Mouse (Mus musculus): ENCODE results near the gene Acss2.

Gene Acss2

DNA sequence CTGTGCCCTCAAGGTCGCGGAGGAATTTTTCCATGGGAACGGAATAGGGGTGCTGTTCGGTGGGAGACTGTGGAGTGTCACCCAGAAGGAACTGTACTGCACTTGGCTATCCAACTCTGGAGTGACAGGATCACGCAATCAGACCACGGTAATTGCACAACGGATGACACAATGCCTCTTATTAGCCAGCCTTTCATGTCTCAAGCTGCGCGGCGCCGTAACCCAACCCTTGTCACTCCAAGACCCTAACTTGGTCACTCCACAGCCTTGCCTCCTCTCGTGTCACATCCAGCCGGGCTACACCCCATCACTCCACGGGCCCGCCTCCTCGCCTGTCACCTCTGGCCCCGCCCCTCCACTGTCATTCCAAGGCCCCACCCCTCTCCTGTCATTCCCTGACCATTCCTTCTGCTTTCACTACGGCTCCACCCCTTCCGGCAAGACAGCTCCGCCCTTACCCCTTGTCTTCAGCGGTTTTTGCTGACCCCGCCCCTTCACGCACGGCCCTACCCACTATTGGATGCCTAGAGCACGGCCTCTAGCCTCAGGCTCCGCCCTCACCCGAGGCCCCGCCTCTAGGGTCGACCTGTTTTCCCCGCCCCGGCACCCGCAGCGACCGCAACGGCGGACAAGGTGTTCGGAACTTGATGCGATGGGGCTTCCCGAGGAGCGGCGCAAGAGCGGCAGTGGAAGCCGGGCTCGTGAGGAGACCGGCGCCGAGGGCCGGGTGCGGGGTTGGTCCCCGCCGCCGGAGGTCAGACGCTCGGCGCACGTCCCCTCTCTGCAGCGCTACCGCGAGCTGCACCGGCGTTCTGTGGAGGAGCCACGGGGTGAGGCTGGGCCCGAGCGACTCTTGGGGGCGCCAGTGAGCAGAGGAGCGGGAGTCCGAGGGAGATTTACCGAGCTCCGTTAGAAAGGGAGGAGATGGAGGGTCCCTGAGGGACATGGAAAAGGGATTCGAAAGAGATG is at the start of gene Acss2, which contains the start of gene Ggt7:
Gene Acss2 (plus strand): TSS at position 494 of the 969 bp plus-strand sequence.
Gene Ggt7 (minus strand): TSS at position 783 of the 969 bp plus-strand sequence.
- DNase-seq (ENCODE audit: low spot score in 2 of 2), result peak; percentile 85 to 96

DNA sequence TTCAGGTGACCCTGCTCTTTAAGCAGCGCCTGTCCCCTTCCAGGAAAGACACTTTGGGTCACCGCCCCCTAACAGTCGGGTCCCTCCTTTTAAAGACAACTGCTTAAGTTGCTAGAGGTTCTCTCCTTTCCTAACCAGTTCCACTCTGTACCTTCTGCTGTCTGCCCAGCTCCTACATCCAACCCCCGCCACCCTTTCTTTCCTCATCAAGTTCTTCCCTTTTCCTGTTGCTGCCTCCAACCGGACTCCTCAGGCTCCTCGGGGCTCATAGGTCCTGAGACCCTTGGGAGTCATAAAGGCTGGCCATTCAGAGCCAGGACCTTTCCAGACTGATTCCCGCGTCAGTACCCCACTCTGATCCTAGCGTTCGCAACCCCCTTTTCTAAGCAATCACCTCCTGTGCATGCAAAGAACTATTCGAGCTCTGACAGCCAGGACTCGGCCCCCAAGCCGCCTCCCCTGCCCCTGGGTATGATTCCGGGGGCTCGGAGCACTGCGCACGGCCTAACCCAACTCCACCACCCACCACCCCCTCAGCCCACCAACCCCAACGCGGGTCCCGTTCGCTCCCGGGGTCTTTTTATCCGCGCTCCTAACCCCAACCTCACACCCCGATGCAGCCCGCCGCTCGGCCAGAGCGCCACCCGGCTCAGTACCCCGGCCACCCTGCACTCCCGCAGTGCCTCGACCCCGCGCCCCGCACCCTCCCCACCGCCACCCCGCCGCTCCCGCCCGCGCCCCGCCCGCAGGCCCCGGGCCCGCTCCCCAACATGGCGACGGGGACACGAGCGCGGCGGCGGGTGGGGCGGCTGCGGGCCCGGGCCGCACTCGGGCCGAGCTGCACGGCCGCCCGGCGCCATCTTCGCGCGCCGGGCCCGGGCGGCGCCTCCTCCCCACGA is 44.8 kb upstream of the Acss2 start:
- peak in 1 of 2 experiments; percentile 40 for DNase-seq (ENCODE audit: low spot score in 2 of 2)

DNA sequence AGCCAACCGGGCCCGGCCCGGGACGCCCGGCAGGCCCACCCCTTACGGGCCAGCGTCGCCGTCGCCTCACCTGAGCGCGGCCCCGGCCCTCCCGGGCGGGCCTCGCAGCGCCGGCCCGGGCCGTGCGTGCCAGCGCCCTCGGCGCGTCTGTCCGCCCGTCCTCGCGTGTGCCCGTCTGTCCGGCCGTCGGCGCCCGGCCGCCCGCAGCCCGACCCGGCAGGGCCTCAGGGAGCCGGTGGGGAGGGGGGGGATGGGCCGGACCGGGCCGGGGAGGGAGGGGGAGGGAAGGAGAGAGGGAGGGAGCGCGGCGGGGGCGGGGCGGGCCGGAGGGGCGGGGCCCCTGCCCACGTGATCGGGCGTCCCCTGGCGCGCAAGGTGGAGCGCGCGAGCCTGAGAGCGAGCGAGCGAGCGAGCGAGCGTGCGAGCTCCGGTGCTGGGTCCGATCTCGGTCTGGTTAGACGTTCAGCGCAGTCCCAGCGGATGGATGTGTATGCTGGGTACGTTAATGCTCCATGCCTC is 44.1 kb upstream of the Acss2 start, which contains the start of gene Ncoa6:
Gene Ncoa6 (minus strand): TSS at position 325 of the 519 bp plus-strand sequence.
- DNase-seq (ENCODE audit: low spot score in 2 of 2), result peak; percentile 53 to 77

DNA sequence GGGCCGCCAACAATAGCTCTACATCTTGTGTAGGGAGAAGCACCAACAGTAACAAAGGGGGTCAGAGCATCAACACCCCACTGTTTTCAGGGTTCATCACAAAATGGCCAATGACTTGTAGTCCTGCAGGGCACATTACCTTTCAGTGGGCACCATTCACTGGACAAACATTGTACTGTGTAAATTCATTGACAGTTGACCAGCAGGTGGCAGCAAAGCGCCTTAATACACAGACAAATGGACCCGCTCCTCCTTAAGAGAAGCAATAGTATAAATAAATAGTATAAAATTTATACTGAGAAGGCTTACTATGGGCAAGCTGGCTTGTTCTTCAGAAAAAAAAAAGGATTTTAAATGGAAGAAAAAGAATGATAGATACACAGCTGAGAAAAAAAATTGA is 35.7 kb upstream of the Acss2 start:
- DNase-seq (ENCODE audit: low spot score in 2 of 2), result peak in 1 of 2 experiments; percentile 58

DNA sequence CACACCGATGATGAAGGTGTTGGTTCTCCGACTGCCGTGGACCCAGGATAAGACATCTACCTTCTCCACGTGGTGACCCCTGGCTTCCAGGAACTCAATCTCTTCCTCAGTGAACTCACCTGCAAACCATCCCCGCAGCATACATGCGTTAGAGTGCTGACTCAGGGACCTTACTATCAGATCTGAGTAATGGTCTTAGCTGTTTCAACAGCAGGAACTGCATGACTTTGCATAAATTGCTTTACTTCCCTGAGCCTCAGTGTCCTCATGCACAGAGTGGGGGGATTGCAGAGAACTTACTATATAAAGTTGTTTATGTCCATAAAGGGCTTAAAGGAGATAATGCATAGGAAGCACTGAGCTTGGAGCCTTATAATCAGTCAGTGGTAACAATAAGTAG is 26.8 kb upstream of the Acss2 start:
- no peak for DNase-seq (ENCODE audit: low spot score in 2 of 2)

DNA sequence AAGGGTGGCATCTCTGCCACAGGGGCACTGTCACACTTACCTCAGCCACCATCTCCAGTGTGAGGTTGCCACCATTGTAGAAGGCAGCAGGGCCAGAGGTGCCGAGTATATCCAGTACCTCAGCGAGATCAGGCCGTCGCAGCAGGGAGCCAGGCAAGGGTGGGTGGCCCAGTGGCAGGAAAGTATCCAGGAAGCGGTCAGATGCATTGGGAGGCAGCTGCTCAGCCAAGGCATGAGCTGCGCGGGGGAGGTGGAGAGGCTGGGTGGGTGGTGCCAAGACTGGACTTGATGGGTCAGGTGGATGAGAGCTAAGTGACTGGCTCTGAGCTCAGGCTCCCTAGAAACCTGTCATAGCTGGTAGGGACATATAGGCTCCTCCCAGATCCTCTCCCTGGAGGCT is 15.2 kb upstream of the Acss2 start:
- no peak for DNase-seq (ENCODE audit: low spot score in 2 of 2)

DNA sequence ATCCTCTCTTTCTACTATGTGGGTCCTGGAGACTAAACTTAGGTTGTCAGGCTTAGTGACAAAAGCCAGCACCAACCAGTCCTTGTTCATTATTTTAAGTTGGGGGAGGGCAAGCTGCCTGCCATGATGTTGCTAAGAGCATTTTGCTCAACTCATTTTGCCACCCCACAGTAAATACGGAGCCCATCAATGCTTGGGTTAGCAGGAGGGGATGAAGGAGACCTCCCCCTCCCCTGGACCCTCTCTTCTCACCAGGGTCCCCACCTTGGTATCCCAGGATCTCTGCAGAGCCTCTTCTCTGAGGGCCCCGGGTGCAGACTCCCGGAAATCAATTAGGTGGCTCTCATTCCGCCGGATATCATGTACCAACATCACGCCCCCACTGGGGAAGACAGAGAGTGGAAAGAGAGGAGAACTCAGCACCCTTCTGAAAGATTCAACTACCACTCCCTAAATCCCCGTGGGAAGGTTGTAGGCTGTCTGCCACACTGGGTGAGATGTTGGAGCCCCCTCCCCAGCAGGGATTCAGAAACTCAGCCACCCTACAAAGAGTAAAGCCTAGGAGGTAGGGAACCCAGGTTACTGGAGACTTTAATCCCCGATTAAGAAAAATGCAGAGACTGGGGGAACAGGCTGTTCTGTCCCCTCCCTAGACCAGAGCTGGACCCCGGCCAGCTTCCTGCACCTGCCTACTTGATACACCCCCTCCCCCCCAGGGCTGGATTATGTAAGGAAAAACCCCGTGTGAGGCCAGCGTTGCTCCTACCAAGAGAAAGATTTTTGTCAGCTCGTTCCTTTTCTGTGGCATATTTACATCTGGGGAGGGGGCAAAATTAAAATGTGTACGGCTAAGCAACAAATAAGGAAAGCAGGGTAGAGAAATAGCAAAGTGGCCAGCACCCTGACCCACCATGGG is 13.1 kb upstream of the Acss2 start:
- no peak for DNase-seq (ENCODE audit: low spot score in 2 of 2)

DNA sequence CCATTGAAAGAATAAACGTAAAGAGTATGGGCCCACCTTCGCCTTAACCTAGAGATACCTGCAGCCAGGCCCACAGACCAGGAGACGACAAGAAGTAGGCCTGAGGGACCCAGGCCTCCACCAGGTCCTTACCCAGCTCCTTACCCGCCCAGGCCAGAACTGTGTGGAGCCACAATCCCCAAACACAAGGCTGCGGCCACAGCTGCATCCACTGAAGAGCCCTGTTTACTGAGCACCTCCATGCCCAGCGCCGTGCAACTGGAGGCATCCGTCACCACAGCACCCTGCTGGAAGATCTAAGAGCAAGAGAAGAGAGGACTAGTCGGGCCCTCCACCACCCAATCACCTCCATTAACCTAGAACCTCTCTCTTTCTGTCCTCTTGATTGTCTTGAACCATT is 11.9 kb upstream of the Acss2 start:
- no peak for DNase-seq (ENCODE audit: low spot score in 2 of 2)

DNA sequence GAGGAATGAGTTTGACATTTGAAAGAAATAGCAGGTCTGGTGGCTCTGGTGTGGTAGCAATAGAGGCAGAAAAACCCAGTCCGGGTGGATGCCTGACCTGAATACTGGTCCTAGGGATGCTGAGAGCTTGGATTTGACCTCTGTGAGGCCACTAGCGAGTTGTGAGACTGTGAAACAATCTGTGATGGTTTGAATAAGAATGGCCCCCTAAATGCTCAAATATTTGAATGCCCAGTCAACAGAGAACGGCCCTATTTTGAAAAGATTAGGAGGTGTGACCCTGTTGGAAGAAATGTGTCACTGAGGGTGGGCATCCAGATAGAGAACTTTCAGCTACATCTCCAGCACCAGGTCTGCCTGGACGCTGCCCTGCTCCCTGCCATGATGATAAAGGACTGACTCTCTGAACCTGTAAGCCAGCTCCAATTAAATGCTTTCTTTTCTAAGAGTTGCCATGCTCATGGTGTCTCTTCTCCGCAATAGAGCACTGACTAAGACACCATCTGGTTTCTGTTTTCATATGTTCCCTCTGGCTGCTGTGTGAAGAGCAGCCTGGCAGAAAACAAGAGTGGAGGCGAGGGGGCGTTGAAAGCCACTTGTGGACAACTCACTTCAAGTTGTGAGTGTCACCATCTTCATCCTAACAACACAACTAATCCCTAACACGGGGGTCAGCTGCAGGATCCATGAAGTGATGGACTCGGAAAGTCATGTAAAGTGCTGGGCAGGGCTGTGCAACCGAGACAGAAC is 9.9 kb upstream of the Acss2 start:
- DNase-seq (ENCODE audit: low spot score in 2 of 2), result no peak

DNA sequence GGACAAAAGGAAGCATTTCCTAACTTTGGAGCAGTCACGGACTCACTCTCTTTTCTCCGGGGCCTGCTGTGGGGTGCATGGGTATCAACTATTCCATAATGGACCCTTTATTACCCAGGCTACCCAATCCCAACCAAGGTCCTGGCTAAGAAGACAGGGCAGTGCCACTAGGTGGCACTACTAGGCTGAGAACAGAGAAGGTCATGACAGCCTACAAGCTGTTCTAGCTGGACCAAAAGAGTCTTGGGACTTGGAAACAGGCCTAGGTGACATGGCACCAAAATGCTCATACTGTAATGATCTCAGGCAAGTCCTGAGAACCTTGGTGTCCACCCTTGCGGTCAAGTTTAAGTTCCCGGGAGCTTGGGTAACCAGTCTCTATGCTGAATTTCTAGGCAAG is 5.3 kb upstream of the Acss2 start:
- peak in 1 of 2 experiments; percentile 53 for DNase-seq (ENCODE audit: low spot score in 2 of 2)

DNA sequence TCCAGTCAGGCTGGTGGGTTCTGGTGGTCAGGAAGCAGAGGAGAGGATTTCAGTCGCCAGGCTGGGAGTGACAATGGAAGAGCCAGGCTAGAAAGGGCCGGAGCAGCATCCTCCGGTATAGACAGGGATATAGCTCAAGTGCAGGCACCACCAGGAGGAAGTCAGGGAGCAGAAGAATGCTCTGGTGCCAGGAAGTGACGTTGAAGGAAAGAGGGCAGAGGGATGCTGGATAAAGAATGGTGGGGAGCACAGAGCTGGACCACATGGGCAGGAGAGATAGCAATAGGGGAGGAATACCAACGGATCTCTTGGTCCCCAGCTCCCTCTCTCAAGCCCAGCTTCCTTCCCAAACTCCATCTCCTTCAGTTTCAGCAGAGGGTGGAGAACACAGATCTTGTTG is 4.2 kb upstream of the Acss2 start:
- no peak for DNase-seq (ENCODE audit: low spot score in 2 of 2)

DNA sequence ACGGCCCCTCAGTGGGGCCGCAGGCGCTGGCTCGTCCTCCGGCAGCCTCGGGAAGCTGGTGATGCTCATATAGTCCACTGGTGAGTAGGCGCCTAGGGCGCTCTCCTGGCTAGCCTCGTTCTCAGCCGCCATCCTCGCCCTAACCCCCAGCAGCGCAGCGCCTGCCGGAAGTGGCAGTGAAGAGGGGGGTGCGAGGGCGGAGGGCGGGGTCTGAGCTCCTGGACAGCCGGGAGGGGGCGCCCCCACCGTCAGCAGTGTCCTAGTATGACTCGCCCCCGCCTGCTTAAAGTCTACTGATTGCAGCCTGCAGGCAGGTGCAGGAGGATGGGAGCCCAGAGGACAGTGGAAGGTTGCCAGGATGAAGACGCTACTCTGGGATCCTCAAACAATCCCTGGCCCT is 3.1 kb upstream of the Acss2 start:
- peak; percentile 78 to 83 for DNase-seq (ENCODE audit: low spot score in 2 of 2)

DNA sequence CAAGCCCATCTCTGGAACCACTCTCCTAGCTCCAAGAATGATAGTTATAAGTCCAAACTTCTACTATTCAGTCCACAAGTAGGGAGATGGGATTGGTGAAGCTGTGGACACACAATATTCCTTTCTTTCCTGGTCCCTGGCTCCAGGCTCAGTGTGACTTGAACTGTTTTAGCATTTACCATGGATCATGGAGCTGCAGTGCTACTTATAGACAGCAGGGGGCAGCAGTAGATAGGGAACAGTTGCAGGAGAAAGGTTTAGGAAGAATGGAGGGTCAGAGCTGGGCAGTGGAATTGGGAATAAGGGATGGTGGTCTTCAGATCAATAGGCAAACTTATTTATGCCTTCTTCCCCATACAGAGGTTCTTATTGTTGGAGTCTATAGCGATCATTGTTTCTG is 1.8 kb upstream of the Acss2 start:
- DNase-seq (ENCODE audit: low spot score in 2 of 2), result peak in 1 of 2 experiments; percentile 70

DNA sequence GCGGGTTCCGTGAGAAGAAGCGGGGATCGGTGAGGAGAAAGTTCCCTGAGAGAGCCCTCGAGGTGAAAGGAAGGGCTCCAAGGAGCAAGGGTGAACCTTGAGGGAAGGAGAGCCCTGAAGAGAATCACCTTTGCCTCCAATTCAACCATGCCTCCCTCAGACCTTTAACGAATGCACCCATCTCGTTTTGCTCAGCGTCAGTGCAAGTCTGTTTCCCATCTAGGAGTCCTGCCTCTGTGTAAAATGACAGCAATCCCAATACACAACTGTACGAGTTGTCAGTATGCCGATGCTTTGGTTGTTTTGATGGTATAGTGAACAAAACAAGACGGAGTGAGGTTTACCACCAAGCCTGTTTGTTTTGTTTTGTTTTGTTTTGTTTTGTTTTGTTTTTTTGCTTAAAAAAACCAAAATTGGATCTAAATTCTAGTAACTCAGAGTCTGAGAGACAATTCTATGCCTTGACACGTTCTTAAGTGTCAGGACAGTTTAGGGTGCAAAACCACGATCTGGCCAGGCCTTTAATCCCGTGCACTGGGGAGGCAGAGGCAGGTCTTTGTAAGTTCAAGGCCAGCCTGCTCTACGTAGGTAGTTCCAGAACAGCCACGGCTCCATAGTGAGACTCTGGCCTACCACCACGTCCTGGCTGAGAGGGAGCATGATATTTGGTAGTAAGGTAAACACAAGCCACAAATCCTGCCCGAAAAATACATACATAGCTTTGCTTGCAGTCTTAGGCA is 953 bp downstream of the Acss2 start:
- DNase-seq (ENCODE audit: low spot score in 2 of 2), result no peak

DNA sequence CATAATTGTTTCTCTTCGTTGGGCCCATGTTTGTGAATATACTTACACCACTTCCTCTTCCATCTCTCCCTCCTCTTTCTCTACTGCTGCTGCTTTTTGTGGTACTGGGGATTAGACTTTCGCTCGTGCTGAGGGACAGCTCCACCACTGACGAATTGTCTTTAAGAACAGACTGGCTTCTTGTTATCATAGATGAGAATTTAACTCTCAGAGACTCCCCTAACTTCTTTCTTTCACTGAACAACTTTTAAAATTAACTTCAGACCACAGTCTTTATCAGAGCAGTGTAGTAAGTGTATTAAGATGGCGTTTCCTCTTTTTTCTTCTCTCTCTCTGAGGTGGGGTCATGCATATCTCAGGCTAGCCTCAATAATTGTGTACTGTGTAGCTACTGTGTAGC is 6.0 kb downstream of the Acss2 start:
- DNase-seq (ENCODE audit: low spot score in 2 of 2), result no peak

DNA sequence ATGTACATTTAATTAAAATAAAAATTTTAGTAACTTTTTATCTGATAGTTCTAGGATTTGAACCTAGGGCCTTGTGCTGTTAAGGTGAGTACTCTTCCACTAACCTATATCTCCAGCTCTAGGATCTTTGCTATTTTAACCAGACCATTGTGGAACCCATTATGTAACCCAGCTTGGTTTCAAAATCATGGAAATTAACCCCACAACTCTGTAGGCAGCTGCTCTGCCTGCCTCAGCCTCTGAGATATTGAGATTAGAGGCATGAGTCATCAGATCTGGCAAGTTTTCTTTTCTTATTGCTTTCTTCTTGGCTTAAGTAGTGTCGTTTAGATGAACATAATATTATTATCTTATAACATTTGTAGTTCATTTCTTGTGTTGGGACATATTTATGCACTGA is 6.6 kb downstream of the Acss2 start:
- no peak for DNase-seq (ENCODE audit: low spot score in 2 of 2)

DNA sequence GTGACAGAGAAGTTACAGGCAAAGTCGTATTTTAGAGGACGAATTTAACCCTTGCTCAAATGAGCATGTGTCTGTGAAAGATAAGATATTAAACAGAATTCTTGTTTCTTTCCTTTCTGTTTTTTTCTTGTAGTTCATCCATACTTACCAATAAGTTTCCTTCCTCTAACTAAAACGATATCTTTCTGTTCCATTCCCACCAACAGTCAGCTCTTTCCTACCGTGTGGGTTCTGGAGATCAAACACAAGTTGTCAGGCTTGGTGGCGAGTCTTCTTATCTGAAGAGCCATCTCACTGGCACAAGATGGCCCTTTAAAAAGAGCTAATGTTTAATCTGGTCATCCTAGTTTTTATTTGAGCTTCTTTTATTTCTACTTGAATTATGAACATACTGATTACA is 9.6 kb downstream of the Acss2 start:
- DNase-seq (ENCODE audit: low spot score in 2 of 2), result no peak

DNA sequence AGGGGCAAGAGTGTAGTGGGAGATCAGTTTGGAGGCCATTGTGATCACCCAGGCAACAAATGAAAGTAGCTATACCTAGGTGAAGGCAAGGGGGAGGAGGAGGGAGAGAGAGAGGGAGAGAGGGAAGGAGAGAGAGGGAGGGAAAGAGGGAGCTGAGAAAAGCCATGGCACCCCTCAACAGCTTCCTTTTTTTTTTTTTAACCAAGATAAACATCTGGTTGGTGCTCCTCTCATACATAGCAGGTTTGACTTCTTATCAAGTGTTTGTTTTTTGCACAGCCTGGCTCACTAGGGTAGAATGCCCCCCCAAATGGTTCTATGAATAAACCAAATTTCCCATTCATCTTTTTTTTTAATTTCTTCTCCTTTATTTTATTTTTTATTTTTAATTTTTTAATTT is 18.5 kb downstream of the Acss2 start:
- DNase-seq (ENCODE audit: low spot score in 2 of 2), result no peak

DNA sequence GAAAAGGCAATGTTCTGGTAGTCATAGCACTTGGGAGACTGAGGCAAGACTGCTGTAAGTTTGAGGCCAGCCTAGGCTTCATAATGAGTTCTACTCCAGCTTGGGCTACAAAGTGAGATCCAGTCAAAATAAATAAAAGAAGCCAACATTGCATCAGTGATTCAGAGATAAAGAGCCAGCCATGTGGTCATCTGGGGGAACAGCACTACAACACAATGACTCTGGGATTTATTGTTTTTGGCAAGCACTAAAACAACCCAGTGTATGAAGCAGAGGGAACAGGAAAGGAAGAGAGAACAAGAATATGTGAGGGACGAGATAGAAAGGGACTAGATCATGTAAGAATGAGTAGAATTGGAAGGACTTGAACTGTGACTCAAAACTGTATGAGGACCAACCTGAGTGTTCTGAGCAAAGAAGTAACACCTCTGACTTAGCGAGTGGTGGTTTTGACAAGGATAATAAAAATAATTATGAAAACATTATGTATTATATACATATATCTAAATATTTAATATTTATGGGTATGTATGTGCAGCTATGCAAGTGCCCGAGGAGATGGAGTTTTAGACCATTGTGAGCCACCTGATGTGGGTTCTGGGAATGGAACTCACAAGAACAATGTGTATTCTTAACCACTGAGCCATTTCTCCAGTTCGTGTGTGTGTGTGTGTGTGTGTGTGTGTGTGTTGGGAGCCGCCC is 20.2 kb downstream of the Acss2 start:
- DNase-seq (ENCODE audit: low spot score in 2 of 2), result no peak
